ENCODE assay signal across 8 mouse cellular contexts in the genomic region with DNA sequence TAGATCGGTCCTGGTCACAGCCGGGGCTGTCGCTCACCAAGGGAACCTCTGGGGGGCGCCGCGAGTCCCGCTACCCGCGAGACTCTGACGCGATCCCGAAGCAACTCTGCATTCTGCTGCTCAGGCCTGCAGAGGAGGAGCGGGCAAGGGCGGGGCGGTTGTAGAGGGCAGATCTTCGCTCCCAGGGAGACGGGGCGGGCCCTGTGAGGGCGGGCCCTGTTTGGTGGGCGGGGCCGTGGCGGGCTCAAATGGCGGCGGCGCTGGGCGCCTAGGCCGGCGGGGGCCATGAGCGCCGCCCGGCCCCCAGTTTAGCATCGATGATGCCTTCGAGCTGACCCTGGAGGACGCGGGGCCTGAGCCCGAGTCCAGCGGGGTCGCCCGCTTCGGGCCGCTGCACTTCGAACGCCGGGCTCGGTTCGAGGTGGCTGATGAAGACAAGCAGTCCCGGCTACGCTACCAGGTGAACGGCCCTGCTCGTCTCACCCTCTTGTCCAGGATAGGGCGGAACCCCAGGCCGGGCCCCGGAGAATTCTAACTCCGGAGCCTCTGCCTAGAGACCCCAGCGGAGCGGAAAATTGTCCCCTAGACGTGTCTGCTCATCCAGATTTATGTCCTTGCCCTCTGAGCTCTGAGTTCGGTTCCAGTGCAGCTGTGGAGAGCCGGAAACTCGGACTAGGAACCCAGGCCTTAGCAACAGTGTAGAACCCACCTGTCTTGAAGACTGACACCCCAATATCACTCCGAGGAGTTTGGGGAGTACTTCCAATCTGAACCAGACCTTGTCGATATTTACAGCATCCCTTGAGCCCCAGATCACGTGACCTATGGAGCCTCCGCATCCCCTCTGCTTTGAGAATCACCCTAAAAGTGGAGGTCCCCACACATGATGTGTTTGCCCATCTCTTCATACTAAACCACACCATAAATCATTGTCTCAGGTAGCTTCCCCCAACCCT. TPM values are rescaled to one million over a fixed set of nuclear protein-coding genes. Genes with fewer than 3 reads are reported as not detected.
A peak's percentile ranks its signal among the peaks of the same experiment; 100 is the strongest.
DNase-seq lines count a peak whose midpoint lies in the region; ATAC-seq and TF ChIP-seq lines count a peak whose summit lies in the region.

A gene (minus strand): TSS at position 118 of the 956 bp plus-strand sequence.

- peak; percentile 87; the same call in 1 of the 2 replicates for TF ChIP-seq POLR2A in bone marrow macrophage, adult 2 months (IDR thresholded peaks at IDR 0.05; ENCODE audit: borderline replicate concordance, low read depth, low read length)
- TF ChIP-seq POLR2A in embryonic fibroblast, embryonic 13.5 days (IDR thresholded peaks at IDR 0.05; ENCODE audit: low read depth, low read length): peak; percentile 84

- 1% methylated on average over 64 of the region's 64 CpGs for WGBS in heart, embryonic 10.5 days
- WGBS in kidney, embryonic 15.5 days: under 1% methylated on average over 56 of the region's 64 CpGs

- H3K4me2 ChIP-seq in kidney, embryonic 15.5 days: peak within 1 kb of the TSS; percentile 84

- H3K27me3 ChIP-seq in heart, embryonic 10.5 days (ENCODE audit: insufficient read depth, poor library complexity, severe bottlenecking): no peaks in the 10 kb centered on the region
- H3K27me3 ChIP-seq in kidney, embryonic 15.5 days: no peaks in the 10 kb centered on the region

- peak within 1 kb of the TSS; percentile 85 for H3K9ac ChIP-seq in kidney, embryonic 15.5 days

- DNase-seq in A20 (ENCODE audit: low read depth, low spot score) (peak; percentile 99), liver (peak; percentile 100)
- peak; percentile 99 for DNase-seq in heart, embryonic 10.5 days (ENCODE audit: low spot score)
- peak; percentile 99 for DNase-seq in spleen, postnatal 4 days (ENCODE audit: low spot score in 2 of 2)

- H3K9me3 ChIP-seq in heart, embryonic 10.5 days: no peaks in the 10 kb centered on the region
- no peaks in the 10 kb centered on the region for H3K9me3 ChIP-seq in kidney, embryonic 15.5 days (replicated peaks)

- peak within 1 kb of the TSS; percentile 75 for H3K4me3 ChIP-seq in bone marrow macrophage, adult 2 months (ENCODE audit: insufficient read depth, low read length)
- H3K4me3 ChIP-seq in embryonic fibroblast, embryonic 13.5 days (ENCODE audit: insufficient read depth, low read length): peak within 1 kb of the TSS; percentile 96
- H3K4me3 ChIP-seq in heart, embryonic 10.5 days: peak within 1 kb of the TSS; percentile 84
- peak within 1 kb of the TSS; percentile 91 for H3K4me3 ChIP-seq in kidney, embryonic 15.5 days (replicated peaks)

- H3K36me3 ChIP-seq in heart, embryonic 10.5 days: peaks cover 31% of the 10 kb centered on the region
- H3K36me3 ChIP-seq in kidney, embryonic 15.5 days: peaks cover 27% of the 10 kb centered on the region

- H3K27ac ChIP-seq in bone marrow macrophage, adult 2 months (ENCODE audit: insufficient read depth, low read depth, low read length): peak within 1 kb of the TSS; percentile 34; the same call in 1 of the 2 replicates
- H3K27ac ChIP-seq in embryonic fibroblast, embryonic 13.5 days (ENCODE audit: insufficient read depth, low read length): peak within 1 kb of the TSS; percentile 29; the same call in 1 of the 2 replicates
- H3K27ac ChIP-seq in heart, embryonic 10.5 days: peak within 1 kb of the TSS; percentile 92
- H3K27ac ChIP-seq in kidney, embryonic 15.5 days: peak within 1 kb of the TSS; percentile 74

- peaks cover 31% of the 10 kb centered on the region for H3K4me1 ChIP-seq in bone marrow macrophage, adult 2 months (ENCODE audit: control insufficient read depth, insufficient read depth, low read length)
- H3K4me1 ChIP-seq in embryonic fibroblast, embryonic 13.5 days (ENCODE audit: control insufficient read depth, insufficient read depth, low read length): peaks cover 3% of the 10 kb centered on the region; the same call in 1 of the 2 replicates
- H3K4me1 ChIP-seq in heart, embryonic 10.5 days: peaks cover 22% of the 10 kb centered on the region
- H3K4me1 ChIP-seq in kidney, embryonic 15.5 days: peaks cover 31% of the 10 kb centered on the region

- peak; percentile 95 for ATAC-seq in kidney, embryonic 15.5 days (replicated peaks; ENCODE audit: low FRiP score)
- peak; percentile 74 for ATAC-seq in monocyte, adult 5-6 weeks (replicated peaks; ENCODE audit: insufficient number of reproducible peaks, low FRiP score, low TSS enrichment, poor library complexity, severe bottlenecking)

- TF ChIP-seq CTCF in bone marrow macrophage, adult 2 months (IDR thresholded peaks at IDR 0.05; ENCODE audit: low read depth, low read length): no peak
- peak; percentile 42; the same call in 1 of the 2 replicates for TF ChIP-seq CTCF in embryonic fibroblast, embryonic 13.5 days (IDR thresholded peaks at IDR 0.05; ENCODE audit: borderline replicate concordance, insufficient read depth, low read length)

RNA-seq across cellular contexts. Expression of the gene that starts here (rescaled TPM):
- polyA plus RNA-seq in bone marrow macrophage, adult 2 months (2012; ENCODE audit: insufficient read depth, insufficient read length, missing spikeins): 75.1 and 75.6 TPM in 2 replicates
- polyA plus RNA-seq in embryonic fibroblast, embryonic 13.5 days (2011; ENCODE audit: insufficient read length, low read depth, missing spikeins): 63.9 and 72.7 TPM in 2 replicates
- 89.7 and 93.8 TPM in 2 replicates for polyA plus RNA-seq in heart, embryonic 10.5 days (2016; fragmentation: Nextera tagmentation; extraction: Ambion mirVana)
- polyA plus RNA-seq in kidney, embryonic 15.5 days (2015; fragmentation: Nextera tagmentation; extraction: Ambion mirVana): 98.0 and 108 TPM in 2 replicates
- 94.2 to 132 TPM (median 124 TPM) in 3 replicates for total RNA-seq in monocyte, adult 5-6 weeks (2017)

Comparison
In these comparisons a context has a peak if more than half of its experiments do, and no peak if none do; other contexts are left out.
1. Peak in every context shown above with its lines: DNase-seq, ATAC-seq, H3K4me3 ChIP-seq and H3K27ac ChIP-seq.
2. H3K27ac ChIP-seq: peak in every context shown above with its lines; median percentile 92 in heart, embryonic 10.5 days; 74 in kidney, embryonic 15.5 days; 34 in bone marrow macrophage, adult 2 months; 29 in embryonic fibroblast, embryonic 13.5 days.